ENCODE assay signal across 30 mouse cellular contexts in genomic region chr5:17695366-17695765, GRCm38 (mm10).
DNase-seq lines count a peak whose midpoint lies in the region; ATAC-seq and TF ChIP-seq lines count a peak whose summit lies in the region.
"Had no signal": no experiment of that assay in that cellular context is flagged by ENCODE, and none has a peak within 500 bp of the region (broad histone marks: within the 10 kb centered on the region; RNA-seq: fewer than 3 reads in every experiment).

No protein-coding gene starts in this region.

- H3K9ac ChIP-seq in limb, embryonic 14.5 days (ENCODE audit: low read depth, low read length, severe bottlenecking) = no peak overlapping the region
- no peak overlapping the region for H3K9ac ChIP-seq in forebrain, postnatal 0 days
- H3K9ac ChIP-seq: heart, embryonic 12.5 days; kidney, embryonic 15.5 days; liver, postnatal 0 days had no signal

- no peaks in the 10 kb centered on the region for H3K27me3 ChIP-seq in limb, embryonic 14.5 days (ENCODE audit: control insufficient read depth, insufficient read depth, low read length)
- no peaks in the 10 kb centered on the region for H3K27me3 ChIP-seq in limb, embryonic 10.5 days (ENCODE audit: low read depth, poor library complexity, severe bottlenecking)
- no peaks in the 10 kb centered on the region for H3K27me3 ChIP-seq in forebrain, postnatal 0 days (ENCODE audit: insufficient read depth, low read length)
- H3K27me3 ChIP-seq: CH12.LX; heart, embryonic 12.5 days; kidney, embryonic 15.5 days had no signal

- no peak for TF ChIP-seq CTCF in forebrain, postnatal 0 days (IDR thresholded peaks at IDR 0.05; ENCODE audit: low read depth)

- ATAC-seq in frontal cortex, adult (ENCODE audit: low TSS enrichment) = 0 out of 2 replicates have a peak, but pooled peaks have one; percentile 13
- no peak for ATAC-seq in limb, embryonic 14.5 days (ENCODE audit: low FRiP score, low read depth)
- 0 out of 2 replicates have a peak, but pooled peaks have one; percentile 16 for ATAC-seq in forebrain, postnatal 0 days
- ATAC-seq: intestine, postnatal 0 days; liver, postnatal 0 days; lung, postnatal 0 days; midbrain, embryonic 16.5 days had no signal

- no peak overlapping the region for H3K4me3 ChIP-seq in limb, embryonic 14.5 days (replicated peaks; ENCODE audit: low read length)
- H3K4me3 ChIP-seq in limb, embryonic 10.5 days = no peak overlapping the region
- no peak overlapping the region for H3K4me3 ChIP-seq in forebrain, postnatal 0 days (ENCODE audit: low read depth, low read length)
- H3K4me3 ChIP-seq: heart, embryonic 12.5 days; hindbrain, embryonic 10.5 days; kidney, embryonic 15.5 days; left cerebral cortex, adult 2 months had no signal

- WGBS in limb, embryonic 14.5 days = 69% methylated on average over 2 of the region's 2 CpGs
- 79% methylated on average over 2 of the region's 2 CpGs for WGBS in limb, embryonic 10.5 days
- 74% methylated on average over 2 of the region's 2 CpGs for WGBS in forebrain, postnatal 0 days

- H3K27ac ChIP-seq in limb, embryonic 14.5 days (replicated peaks; ENCODE audit: low read depth, low read length) = 0 out of 2 replicates have a peak overlapping the region, but pooled peaks have one; percentile 10
- no peak overlapping the region for H3K27ac ChIP-seq in limb, embryonic 10.5 days
- no peak overlapping the region for H3K27ac ChIP-seq in forebrain, postnatal 0 days (ENCODE audit: low read depth, low read length)
- H3K27ac ChIP-seq: hindbrain, embryonic 10.5 days; kidney, embryonic 15.5 days; left cerebral cortex, adult 2 months; macrophage had no signal

- TF ChIP-seq POLR2A in limb, embryonic 14.5 days (IDR thresholded peaks at IDR 0.05; ENCODE audit: borderline replicate concordance, extremely low read depth, insufficient read depth, insufficient read length) = no peak

- no peak overlapping the region for H3K4me2 ChIP-seq in limb, embryonic 14.5 days (replicated peaks; ENCODE audit: low read depth, low read length, severe bottlenecking)
- H3K4me2 ChIP-seq in forebrain, postnatal 0 days (ENCODE audit: low read depth) = no peak overlapping the region
- H3K4me2 ChIP-seq: heart, embryonic 12.5 days; kidney, embryonic 15.5 days; liver, embryonic 11.5 days had no signal

- no peaks in the 10 kb centered on the region for H3K4me1 ChIP-seq in limb, embryonic 14.5 days (ENCODE audit: control insufficient read depth, insufficient read depth, low read length)
- H3K4me1 ChIP-seq in limb, embryonic 10.5 days = no peaks in the 10 kb centered on the region
- no peaks in the 10 kb centered on the region for H3K4me1 ChIP-seq in forebrain, postnatal 0 days (ENCODE audit: insufficient read depth)
- H3K4me1 ChIP-seq: heart, embryonic 12.5 days; hindbrain, embryonic 10.5 days; kidney, embryonic 15.5 days had no signal

- no peaks in the 10 kb centered on the region for H3K9me3 ChIP-seq in limb, embryonic 14.5 days (ENCODE audit: control insufficient read depth, low read length)
- H3K9me3 ChIP-seq in limb, embryonic 10.5 days (replicated peaks) = no peaks in the 10 kb centered on the region
- no peaks in the 10 kb centered on the region for H3K9me3 ChIP-seq in forebrain, postnatal 0 days (ENCODE audit: low read length)
- H3K9me3 ChIP-seq: G1E; heart, embryonic 12.5 days; hindbrain, embryonic 10.5 days; kidney, embryonic 15.5 days had no signal

- H3K36me3 ChIP-seq in limb, embryonic 14.5 days (ENCODE audit: control insufficient read depth, insufficient read depth, low read length) = 0 out of 2 replicates have a peak, but pooled peaks cover 2% of the 10 kb centered on the region
- no peaks in the 10 kb centered on the region for H3K36me3 ChIP-seq in limb, embryonic 10.5 days
- no peaks in the 10 kb centered on the region for H3K36me3 ChIP-seq in forebrain, postnatal 0 days (ENCODE audit: insufficient read depth)
- H3K36me3 ChIP-seq: G1E; heart, embryonic 12.5 days; hindbrain, embryonic 10.5 days had no signal

- no peak for DNase-seq in frontal cortex, postnatal 10 days (ENCODE audit: low spot score in 2 of 2)
- DNase-seq in limb, embryonic 14.5 days (ENCODE audit: low spot score) = no peak
- no peak for DNase-seq in limb, embryonic 10.5 days (ENCODE audit: low spot score)
- peak; percentile 15 for DNase-seq in brain, adult 2 months (ENCODE audit: low read depth, low spot score)
- DNase-seq in forebrain, postnatal 0 days = no peak
- DNase-seq in retina, embryonic 14.5 days (ENCODE audit: low spot score) = no peak
- DNase-seq: adrenal gland, adult 2 months; B cell, adult 2 months; cerebellum, adult 2 months; gastrocnemius, postnatal 14 days; heart, adult 18-20 months; heart, postnatal 10 days; kidney, postnatal 4 days; liver, postnatal 0 days; retina, postnatal 1 day; right cerebral cortex, postnatal 4 days; thymus, adult 18-20 months; thymus, postnatal 36 days had no signal
